Mouse (Mus musculus): ENCODE measurements at regions not wholly inside any gene's neighbourhood (a gene's known extent, or its start where the extent isn't known, plus 50 kb on each side); places are given as distances from the start of the nearest gene placed in this dataset.

DNA sequence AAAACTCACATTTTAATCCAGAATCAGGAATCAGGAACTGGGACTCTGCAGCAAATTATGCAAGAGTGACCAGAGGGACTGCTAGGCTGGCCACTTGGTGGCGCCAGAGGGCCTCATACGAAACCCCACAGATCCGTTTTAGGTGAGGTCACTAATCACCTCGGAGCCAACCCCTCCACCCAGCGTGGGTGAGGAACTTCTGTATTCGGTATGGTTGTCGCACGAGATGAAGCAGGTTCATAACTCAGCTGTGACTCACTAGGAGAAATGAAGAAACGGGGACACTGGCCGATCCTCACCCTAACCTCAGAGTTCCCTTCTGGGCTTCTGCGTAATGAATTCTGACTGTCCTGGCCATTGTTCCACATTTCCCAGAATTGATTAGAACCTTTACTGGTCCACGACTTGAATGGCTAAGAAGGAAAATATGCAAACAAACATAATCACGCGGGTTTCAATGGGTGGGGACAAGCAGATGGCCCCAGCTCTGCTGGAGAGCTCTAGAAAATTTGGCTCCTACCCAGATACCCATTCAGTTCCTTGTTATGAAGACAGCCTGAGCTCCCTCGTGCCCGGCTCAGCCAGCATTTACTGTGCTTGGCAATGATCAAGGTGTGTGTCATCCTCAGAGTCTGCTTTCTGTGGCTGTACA, 148.1 kb downstream of the Thbs2 start:
- peaks cover 10% of the 10 kb centered on the region; the same call in 1 of the 2 replicates for H3K9me3 ChIP-seq (ENCODE audit: control insufficient read depth, low read length)
- H3K4me3 ChIP-seq (replicated peaks; ENCODE audit: low read depth, low read length), result no peak overlapping the region
- H3K4me1 ChIP-seq (ENCODE audit: control insufficient read depth, insufficient read depth, low read length), result no peaks in the 10 kb centered on the region
- peak; percentile 48; the same call in 1 of the 2 replicates for ATAC-seq (ENCODE audit: low FRiP score, low TSS enrichment)
- no peaks in the 10 kb centered on the region for H3K27me3 ChIP-seq (ENCODE audit: control insufficient read depth, insufficient read depth, low read length)
- H3K4me2 ChIP-seq (ENCODE audit: low read length), result no peak overlapping the region
- DNase-seq, result peak; percentile 75
- H3K36me3 ChIP-seq (ENCODE audit: control insufficient read depth, insufficient read depth, low read length), result no peaks in the 10 kb centered on the region
- WGBS, result 37% methylated on average over 16 of the region's 16 CpGs
- H3K9ac ChIP-seq (replicated peaks; ENCODE audit: low read length), result no peak overlapping the region
- no peak overlapping the region for H3K27ac ChIP-seq (replicated peaks; ENCODE audit: low read depth, low read length)

- Histone ChIP-seq H3K27ac (replicated peaks; ENCODE audit: low read depth, low read length) (no peak overlapping the region), H3K36me3 (ENCODE audit: control insufficient read depth, insufficient read depth, low read length) (no peaks in the 10 kb centered on the region), H3K9me3 (ENCODE audit: control insufficient read depth, low read length) (peaks cover 10% of the 10 kb centered on the region; the same call in 1 of the 2 replicates), H3K4me2 (ENCODE audit: low read length) (no peak overlapping the region), H3K4me1 (ENCODE audit: control insufficient read depth, insufficient read depth, low read length) (no peaks in the 10 kb centered on the region), H3K4me3 (replicated peaks; ENCODE audit: low read depth, low read length) (no peak overlapping the region), H3K27me3 (ENCODE audit: control insufficient read depth, insufficient read depth, low read length) (no peaks in the 10 kb centered on the region), H3K9ac (replicated peaks; ENCODE audit: low read length) (no peak overlapping the region)
- 63% methylated on average over 4 of the region's 4 CpGs for WGBS
- peak; percentile 57 for DNase-seq
- ATAC-seq (ENCODE audit: low FRiP score, low TSS enrichment), result no peak
These were observed 149.6 kb downstream of the Thbs2 start for GRCm38 (mm10) chr17:14544343-14545002.

- no peak overlapping the region for H3K4me3 ChIP-seq (replicated peaks; ENCODE audit: low read depth, low read length)
- H3K9ac ChIP-seq (replicated peaks; ENCODE audit: low read length), result no peak overlapping the region
- WGBS, result 83% methylated on average over 8 of the region's 8 CpGs
- ATAC-seq (ENCODE audit: low FRiP score, low TSS enrichment) (no peak), DNase-seq (no peak)
- no peaks in the 10 kb centered on the region for H3K9me3 ChIP-seq (ENCODE audit: control insufficient read depth, low read length)
- no peaks in the 10 kb centered on the region for H3K27me3 ChIP-seq (ENCODE audit: control insufficient read depth, insufficient read depth, low read length)
- H3K36me3 ChIP-seq (ENCODE audit: control insufficient read depth, insufficient read depth, low read length), result no peaks in the 10 kb centered on the region
- no peak overlapping the region for H3K27ac ChIP-seq (replicated peaks; ENCODE audit: low read depth, low read length)
- no peaks in the 10 kb centered on the region for H3K4me1 ChIP-seq (ENCODE audit: control insufficient read depth, insufficient read depth, low read length)
- no peak overlapping the region for H3K4me2 ChIP-seq (ENCODE audit: low read length)
These were observed 153.0 kb downstream of the Thbs2 start for GRCm38 (mm10) chr17:14541035-14541434.

- Histone ChIP-seq H3K27me3 (ENCODE audit: control insufficient read depth, insufficient read depth, low read length) (no peaks in the 10 kb centered on the region), H3K36me3 (ENCODE audit: control insufficient read depth, insufficient read depth, low read length) (no peaks in the 10 kb centered on the region), H3K4me3 (replicated peaks; ENCODE audit: low read depth, low read length) (no peak overlapping the region), H3K4me1 (ENCODE audit: control insufficient read depth, insufficient read depth, low read length) (no peaks in the 10 kb centered on the region), H3K27ac (replicated peaks; ENCODE audit: low read depth, low read length) (no peak overlapping the region), H3K9ac (replicated peaks; ENCODE audit: low read length) (no peak overlapping the region), H3K9me3 (ENCODE audit: control insufficient read depth, low read length) (no peaks in the 10 kb centered on the region), H3K4me2 (ENCODE audit: low read length) (no peak overlapping the region)
- 82% methylated on average over 5 of the region's 5 CpGs for WGBS
- no peak for ATAC-seq (ENCODE audit: low FRiP score, low TSS enrichment)
- no peak for DNase-seq
These were observed 153.6 kb downstream of the Thbs2 start for GRCm38 (mm10) chr17:14540269-14540975.

- no peak for DNase-seq
- Histone ChIP-seq H3K4me1 (ENCODE audit: control insufficient read depth, insufficient read depth, low read length) (no peaks in the 10 kb centered on the region), H3K4me3 (replicated peaks; ENCODE audit: low read depth, low read length) (no peak overlapping the region), H3K4me2 (ENCODE audit: low read length) (no peak overlapping the region), H3K36me3 (ENCODE audit: control insufficient read depth, insufficient read depth, low read length) (no peaks in the 10 kb centered on the region), H3K9ac (replicated peaks; ENCODE audit: low read length) (no peak overlapping the region), H3K27ac (replicated peaks; ENCODE audit: low read depth, low read length) (no peak overlapping the region), H3K9me3 (ENCODE audit: control insufficient read depth, low read length) (no peaks in the 10 kb centered on the region), H3K27me3 (ENCODE audit: control insufficient read depth, insufficient read depth, low read length) (no peaks in the 10 kb centered on the region)
- no peak for ATAC-seq (ENCODE audit: low FRiP score, low TSS enrichment)
- 58% methylated on average over 3 of the region's 3 CpGs for WGBS
These were observed 154.4 kb downstream of the Thbs2 start for GRCm38 (mm10) chr17:14539651-14540050.

DNA sequence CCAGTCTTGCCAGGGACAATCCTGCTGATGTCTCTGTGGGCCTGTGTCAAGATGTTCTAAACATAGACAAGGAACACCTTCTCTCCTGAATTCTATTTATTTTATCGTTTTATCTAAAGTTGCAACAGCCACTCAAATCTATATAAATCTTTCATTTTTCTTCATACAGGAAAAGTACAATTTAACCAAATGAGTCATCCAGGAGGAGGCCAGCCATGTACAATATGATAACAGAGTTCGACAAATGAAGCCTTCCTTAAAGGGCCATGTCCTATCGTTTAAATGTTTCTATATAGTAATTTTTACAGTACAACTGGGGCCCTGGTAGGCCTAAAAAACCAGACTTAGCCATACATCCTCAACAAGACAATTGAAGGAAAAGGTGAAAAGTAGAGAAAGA, 154.8 kb downstream of the Thbs2 start:
- Histone ChIP-seq H3K27ac (replicated peaks; ENCODE audit: low read depth, low read length) (no peak overlapping the region), H3K9ac (replicated peaks; ENCODE audit: low read length) (no peak overlapping the region), H3K4me3 (replicated peaks; ENCODE audit: low read depth, low read length) (no peak overlapping the region), H3K9me3 (ENCODE audit: control insufficient read depth, low read length) (no peaks in the 10 kb centered on the region), H3K4me2 (ENCODE audit: low read length) (no peak overlapping the region), H3K36me3 (ENCODE audit: control insufficient read depth, insufficient read depth, low read length) (no peaks in the 10 kb centered on the region), H3K27me3 (ENCODE audit: control insufficient read depth, insufficient read depth, low read length) (no peaks in the 10 kb centered on the region), H3K4me1 (ENCODE audit: control insufficient read depth, insufficient read depth, low read length) (no peaks in the 10 kb centered on the region)
- DNase-seq, result no peak
- WGBS, result 94% methylated on average over 3 of the region's 3 CpGs
- no peak for ATAC-seq (ENCODE audit: low FRiP score, low TSS enrichment)

DNA sequence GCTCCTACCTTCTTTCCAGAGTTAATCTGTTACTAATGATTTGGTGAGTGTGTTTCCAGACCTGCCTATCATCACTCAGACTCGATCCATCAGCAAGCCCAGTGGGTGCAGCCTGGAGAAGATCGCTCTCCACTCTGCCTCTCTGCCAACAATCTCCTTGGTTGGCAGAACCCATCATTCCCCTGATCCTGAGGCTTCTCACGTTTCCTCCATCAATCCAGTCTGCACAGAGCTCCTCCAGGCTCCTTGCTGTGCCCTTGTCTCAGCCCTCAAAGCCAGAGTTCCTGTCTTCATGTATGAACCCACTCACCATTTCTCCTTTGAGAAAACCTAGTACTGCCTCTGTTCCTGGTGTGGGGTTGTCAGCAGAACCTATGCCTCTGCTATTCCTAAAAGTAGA, 155.5 kb downstream of the Thbs2 start:
- ATAC-seq (ENCODE audit: low FRiP score, low TSS enrichment), result no peak
- Histone ChIP-seq H3K4me2 (ENCODE audit: low read length) (no peak overlapping the region), H3K36me3 (ENCODE audit: control insufficient read depth, insufficient read depth, low read length) (no peaks in the 10 kb centered on the region), H3K9me3 (ENCODE audit: control insufficient read depth, low read length) (no peaks in the 10 kb centered on the region), H3K27me3 (ENCODE audit: control insufficient read depth, insufficient read depth, low read length) (no peaks in the 10 kb centered on the region), H3K9ac (replicated peaks; ENCODE audit: low read length) (no peak overlapping the region), H3K4me3 (replicated peaks; ENCODE audit: low read depth, low read length) (no peak overlapping the region), H3K27ac (replicated peaks; ENCODE audit: low read depth, low read length) (no peak overlapping the region), H3K4me1 (ENCODE audit: control insufficient read depth, insufficient read depth, low read length) (no peaks in the 10 kb centered on the region)
- no peak for DNase-seq
- 69% methylated on average over 3 of the region's 3 CpGs for WGBS

GRCm38 (mm10) chr17:14532979-14533314, 161.1 kb downstream of the Thbs2 start:
- Histone ChIP-seq H3K36me3 (ENCODE audit: control insufficient read depth, insufficient read depth, low read length) (no peaks in the 10 kb centered on the region), H3K4me2 (ENCODE audit: low read length) (no peak overlapping the region), H3K27ac (replicated peaks; ENCODE audit: low read depth, low read length) (no peak overlapping the region), H3K4me1 (ENCODE audit: control insufficient read depth, insufficient read depth, low read length) (no peaks in the 10 kb centered on the region), H3K27me3 (ENCODE audit: control insufficient read depth, insufficient read depth, low read length) (no peaks in the 10 kb centered on the region), H3K9me3 (ENCODE audit: control insufficient read depth, low read length) (no peaks in the 10 kb centered on the region), H3K4me3 (replicated peaks; ENCODE audit: low read depth, low read length) (no peak overlapping the region), H3K9ac (replicated peaks; ENCODE audit: low read length) (no peak overlapping the region)
- DNase-seq (no peak), ATAC-seq (ENCODE audit: low FRiP score, low TSS enrichment) (no peak)
- WGBS, result 95% methylated on average over 4 of the region's 4 CpGs

Data from midbrain, embryonic 14.5 days (tissue).